13 mouse cellular contexts compared by ENCODE assay signal in genomic region chr6:31544318-31544717, GRCm38 (mm10). TPM values are rescaled to one million over a fixed set of nuclear protein-coding genes. Genes with fewer than 3 reads are reported as not detected.
DNase-seq lines count a peak whose midpoint lies in the region; ATAC-seq lines count a peak whose summit lies in the region.
"Had no signal": no experiment of that assay in that cellular context is flagged by ENCODE, and none has a peak within 500 bp of the region (broad histone marks: within the 10 kb centered on the region; RNA-seq: fewer than 3 reads in every experiment).

No protein-coding gene starts in this region.

- H3K4me1 ChIP-seq in forebrain, embryonic 10.5 days = peaks cover 20% of the 10 kb centered on the region
- no peaks in the 10 kb centered on the region for H3K4me1 ChIP-seq in forebrain, embryonic 11.5 days (replicated peaks; ENCODE audit: control insufficient read depth, insufficient read depth, low read length)
- H3K4me1 ChIP-seq in brown adipose tissue, adult 24 weeks (ENCODE audit: control insufficient read depth, insufficient read depth, insufficient read length, low read length) = peaks cover 53% of the 10 kb centered on the region
- H3K4me1 ChIP-seq in limb, embryonic 15.5 days = peaks cover 4% of the 10 kb centered on the region; the same call in 1 of the 2 replicates
- peaks cover 4% of the 10 kb centered on the region for H3K4me1 ChIP-seq in forebrain, embryonic 16.5 days (replicated peaks; ENCODE audit: control insufficient read depth, insufficient read depth, low read length)

- 74% methylated on average over 4 of the region's 4 CpGs for WGBS in forebrain, embryonic 10.5 days
- WGBS in forebrain, embryonic 11.5 days = 65% methylated on average over 4 of the region's 4 CpGs
- WGBS in limb, embryonic 15.5 days = 62% methylated on average over 4 of the region's 4 CpGs
- WGBS in forebrain, embryonic 16.5 days = 85% methylated on average over 4 of the region's 4 CpGs

- H3K9ac ChIP-seq in forebrain, embryonic 11.5 days (ENCODE audit: low read length) = no peak overlapping the region
- no peak overlapping the region for H3K9ac ChIP-seq in limb, embryonic 15.5 days
- H3K9ac ChIP-seq in forebrain, embryonic 16.5 days (replicated peaks; ENCODE audit: low read depth, low read length) = no peak overlapping the region
- H3K9ac ChIP-seq: limb, embryonic 12.5 days had no signal

- no peak for DNase-seq in forebrain, embryonic 10.5 days (ENCODE audit: extremely low spot score, low spot score)
- no peak for DNase-seq in forebrain, embryonic 11.5 days (ENCODE audit: low spot score)
- DNase-seq in heart, postnatal 36 days = peak; percentile 44 to 61
- DNase-seq in frontal cortex, postnatal 10 days (ENCODE audit: low spot score in 2 of 2) = no peak
- no peak for DNase-seq in adipocyte (ENCODE audit: low spot score)
- DNase-seq: B cell, adult 2 months; cerebellum, adult 11-12 months had no signal

- no peak overlapping the region for H3K4me2 ChIP-seq in forebrain, embryonic 11.5 days (ENCODE audit: low read depth, low read length, severe bottlenecking)
- no peak overlapping the region for H3K4me2 ChIP-seq in limb, embryonic 15.5 days
- no peak overlapping the region for H3K4me2 ChIP-seq in forebrain, embryonic 16.5 days (ENCODE audit: low read length)
- H3K4me2 ChIP-seq: limb, embryonic 12.5 days had no signal

- ATAC-seq in forebrain, embryonic 11.5 days (replicated peaks; ENCODE audit: low FRiP score) = no peak
- 0 out of 2 replicates have a peak, but pooled peaks have one; percentile 12 for ATAC-seq in limb, embryonic 15.5 days (ENCODE audit: insufficient number of reproducible peaks, low FRiP score, low TSS enrichment, low read depth)
- ATAC-seq in forebrain, embryonic 16.5 days = no peak
- ATAC-seq: hindbrain, embryonic 16.5 days had no signal

- H3K4me3 ChIP-seq in forebrain, embryonic 10.5 days = no peak overlapping the region
- no peak overlapping the region for H3K4me3 ChIP-seq in forebrain, embryonic 11.5 days (ENCODE audit: low read depth, low read length)
- 0 out of 2 replicates have a peak overlapping the region, but pooled peaks have one; percentile 10 for H3K4me3 ChIP-seq in brown adipose tissue, adult 24 weeks (ENCODE audit: insufficient read depth, low read depth, low read length)
- H3K4me3 ChIP-seq in limb, embryonic 15.5 days = no peak overlapping the region
- H3K4me3 ChIP-seq in forebrain, embryonic 16.5 days (replicated peaks; ENCODE audit: low read length) = no peak overlapping the region
- H3K4me3 ChIP-seq: erythroblast, embryonic 14.5 days; limb, embryonic 12.5 days had no signal

- peaks cover 18% of the 10 kb centered on the region for H3K36me3 ChIP-seq in forebrain, embryonic 10.5 days (replicated peaks)
- no peaks in the 10 kb centered on the region for H3K36me3 ChIP-seq in forebrain, embryonic 11.5 days (ENCODE audit: control insufficient read depth, insufficient read depth, low read length)
- H3K36me3 ChIP-seq in limb, embryonic 15.5 days = no peaks in the 10 kb centered on the region
- no peaks in the 10 kb centered on the region for H3K36me3 ChIP-seq in forebrain, embryonic 16.5 days (ENCODE audit: control insufficient read depth, insufficient read depth)
- H3K36me3 ChIP-seq: limb, embryonic 12.5 days had no signal

- no peaks in the 10 kb centered on the region for H3K27me3 ChIP-seq in forebrain, embryonic 10.5 days (ENCODE audit: poor library complexity, severe bottlenecking)
- no peaks in the 10 kb centered on the region for H3K27me3 ChIP-seq in forebrain, embryonic 11.5 days (ENCODE audit: control insufficient read depth, insufficient read depth, low read length)
- H3K27me3 ChIP-seq in limb, embryonic 15.5 days = no peaks in the 10 kb centered on the region
- H3K27me3 ChIP-seq in forebrain, embryonic 16.5 days (replicated peaks; ENCODE audit: control insufficient read depth, insufficient read depth, low read length) = no peaks in the 10 kb centered on the region
- H3K27me3 ChIP-seq: limb, embryonic 12.5 days had no signal

- intact Hi-C loops in heart, postnatal 36 days (cut with DNase I) = loop anchor here (2.0 kb wide), 1 partner anchor 18 kb away; the partner anchor contains the start of gene Podxl

- H3K9me3 ChIP-seq in forebrain, embryonic 10.5 days = no peaks in the 10 kb centered on the region
- no peaks in the 10 kb centered on the region for H3K9me3 ChIP-seq in forebrain, embryonic 11.5 days (ENCODE audit: control insufficient read depth, low read length)
- no peaks in the 10 kb centered on the region for H3K9me3 ChIP-seq in limb, embryonic 15.5 days
- H3K9me3 ChIP-seq in forebrain, embryonic 16.5 days (ENCODE audit: control insufficient read depth, low read length) = no peaks in the 10 kb centered on the region
- H3K9me3 ChIP-seq: limb, embryonic 12.5 days had no signal

- H3K27ac ChIP-seq in forebrain, embryonic 10.5 days = peak overlapping the region; percentile 44; the same call in 1 of the 2 replicates
- H3K27ac ChIP-seq in forebrain, embryonic 11.5 days (ENCODE audit: low read depth, low read length) = no peak overlapping the region
- peak overlapping the region; percentile 87 for H3K27ac ChIP-seq in brown adipose tissue, adult 24 weeks (replicated peaks; ENCODE audit: low read depth, low read length)
- no peak overlapping the region for H3K27ac ChIP-seq in limb, embryonic 15.5 days
- H3K27ac ChIP-seq in forebrain, embryonic 16.5 days (ENCODE audit: low read length) = no peak overlapping the region
- H3K27ac ChIP-seq: limb, embryonic 12.5 days had no signal

RNA-seq across cellular contexts. Expression of gene Podxl, which starts 19.5 kb away (rescaled TPM):
- polyA plus RNA-seq in forebrain, embryonic 10.5 days (2016; fragmentation: Nextera tagmentation; extraction: Ambion mirVana) = 17.2 and 20.6 TPM in 2 replicates
- polyA plus RNA-seq in forebrain, embryonic 11.5 days (2014; fragmentation: Nextera tagmentation; extraction: Ambion mirVana) = 11.7 and 13.7 TPM in 2 replicates
- 13.0 and 18.7 TPM in 2 replicates for polyA plus RNA-seq in brown adipose tissue, adult 24 weeks (2012; ENCODE audit: insufficient read depth, insufficient read length, missing spikeins)
- 10 to 100 TPM; 71.9 to 90.8 TPM for total RNA-seq in heart, postnatal 36 days (2021)
- 7.8 and 8.1 TPM in 2 replicates for polyA plus RNA-seq in limb, embryonic 15.5 days (2015; fragmentation: Nextera tagmentation; extraction: Ambion mirVana)
- 11.4 and 12.5 TPM in 2 replicates for polyA plus RNA-seq in forebrain, embryonic 16.5 days (2015; fragmentation: Nextera tagmentation; extraction: Ambion mirVana)

Comparison
In these comparisons a context has a peak if more than half of its experiments do, and no peak if none do; other contexts are left out.
1. H3K27ac ChIP-seq: peak in forebrain, embryonic 10.5 days (single experiment) and brown adipose tissue, adult 24 weeks (single experiment); none in forebrain, embryonic 11.5 days (single experiment), limb, embryonic 15.5 days (single experiment) and forebrain, embryonic 16.5 days (single experiment).
2. DNase-seq: peak in heart, postnatal 36 days (2 of 2); none in forebrain, embryonic 10.5 days (single experiment), forebrain, embryonic 11.5 days (single experiment), frontal cortex, postnatal 10 days (0 of 2) and adipocyte (single experiment).